Mouse (Mus musculus): ENCODE measurements around the gene Psmb7.

The Psmb7 gene

DNA sequence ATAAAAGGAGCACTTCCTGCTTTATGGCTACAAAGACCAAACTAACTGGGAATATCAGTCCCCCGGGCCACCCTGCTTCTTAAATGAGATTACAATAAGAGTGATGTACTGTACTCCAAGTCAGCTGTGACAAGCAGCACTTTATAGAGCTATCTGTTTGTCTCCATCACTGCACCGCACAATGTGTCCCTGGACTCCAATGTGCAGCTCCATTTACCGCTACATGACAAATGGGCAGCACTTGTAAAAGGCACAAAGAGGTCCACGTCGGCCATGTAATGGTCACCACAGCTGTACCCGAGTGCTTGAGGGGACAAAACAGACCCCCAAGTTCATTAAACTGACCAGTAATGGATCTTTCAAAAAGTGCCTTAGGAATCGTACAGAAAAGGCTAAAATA is 49.0 kb downstream of the Psmb7 start:
- no peak for DNase-seq (ENCODE audit: extremely low spot score, low spot score)

- no peak for DNase-seq (ENCODE audit: extremely low spot score, low spot score)
Measured at GRCm38 (mm10) chr2:38591751-38592459, 52.0 kb downstream of the Psmb7 start.

GRCm38 (mm10) chr2:38586733-38587132 is 57.2 kb downstream of the Psmb7 start:
- DNase-seq (ENCODE audit: extremely low spot score, low spot score) = no peak

- peak; percentile 32 for DNase-seq (ENCODE audit: extremely low spot score, low spot score)
Measured at GRCm38 (mm10) chr2:38585379-38585736, 58.5 kb downstream of the Psmb7 start.

DNA sequence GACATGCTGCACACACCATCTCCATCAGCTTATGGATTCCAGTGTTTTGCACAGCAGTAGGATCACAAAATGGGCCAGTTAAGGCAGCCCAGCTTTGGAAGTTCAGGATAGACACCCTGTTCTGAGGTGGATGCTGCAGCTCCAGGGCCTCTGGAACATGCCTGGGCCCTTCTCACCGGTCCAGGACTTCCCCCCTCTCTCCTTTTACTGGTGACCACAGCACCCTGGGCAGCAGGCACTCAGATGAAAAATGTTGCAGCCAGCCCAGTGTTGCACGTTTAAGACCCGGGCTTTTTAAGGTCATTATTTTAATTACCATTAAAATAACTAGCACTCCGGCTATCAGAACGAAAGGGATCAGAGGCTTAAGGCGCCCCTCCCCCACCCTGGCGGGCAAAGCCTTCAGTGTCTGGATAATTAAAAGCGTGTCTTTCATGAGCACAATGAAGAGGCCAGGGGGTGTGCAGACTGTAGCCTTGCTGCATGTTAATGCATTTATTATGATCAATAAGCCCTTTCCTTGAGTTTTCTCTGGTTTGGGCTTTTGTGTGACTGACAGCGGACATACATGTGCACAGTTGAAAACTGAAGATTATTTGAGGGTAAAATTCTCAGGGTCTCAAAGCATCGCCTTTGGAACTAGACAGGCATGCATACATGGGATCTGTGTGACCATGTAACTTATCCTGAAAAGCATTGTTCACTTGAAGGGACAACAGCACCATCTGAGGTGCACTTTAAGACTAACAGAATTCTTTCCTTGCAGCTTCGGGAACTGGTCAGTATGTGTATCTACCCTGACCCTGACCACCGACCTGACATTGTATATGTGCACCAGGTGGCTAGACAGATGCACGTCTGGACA is 59.1 kb downstream of the Psmb7 start:
- peak; percentile 38 for DNase-seq (ENCODE audit: extremely low spot score, low spot score)

GRCm38 (mm10) chr2:38583982-38584381 is 59.9 kb downstream of the Psmb7 start:
- no peak for DNase-seq (ENCODE audit: extremely low spot score, low spot score)

GRCm38 (mm10) chr2:38579528-38579927 is 64.4 kb downstream of the Psmb7 start:
- no peak for DNase-seq (ENCODE audit: extremely low spot score, low spot score)

GRCm38 (mm10) chr2:38578602-38579521 is 65.0 kb downstream of the Psmb7 start:
- no peak for DNase-seq (ENCODE audit: extremely low spot score, low spot score)

DNA sequence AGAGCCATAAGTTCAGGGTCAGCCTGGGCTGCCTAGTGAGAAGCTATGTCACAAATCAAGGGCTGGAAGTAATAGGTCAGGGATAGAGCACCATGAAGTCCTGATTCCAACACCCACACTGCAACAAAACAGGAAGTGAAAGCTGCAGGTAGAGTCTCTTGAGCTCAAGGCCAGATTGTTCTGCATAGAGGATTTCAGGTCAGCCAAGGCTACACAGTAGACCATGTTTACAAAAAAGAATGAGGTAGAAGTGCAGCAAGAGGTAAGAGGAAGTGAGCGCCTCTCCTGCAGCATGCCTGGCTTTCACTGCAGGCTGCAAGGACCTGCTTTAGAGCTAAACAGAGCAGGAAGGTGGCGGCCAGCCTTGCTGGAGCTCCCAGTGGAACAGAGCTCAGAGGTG is 69.2 kb downstream of the Psmb7 start:
- no peak for DNase-seq (ENCODE audit: extremely low spot score, low spot score)

GRCm38 (mm10) chr2:38571971-38572601 is 71.8 kb downstream of the Psmb7 start:
- no peak for DNase-seq (ENCODE audit: extremely low spot score, low spot score)

GRCm38 (mm10) chr2:38562596-38562995 is 81.3 kb downstream of the Psmb7 start:
- DNase-seq (ENCODE audit: extremely low spot score, low spot score) = no peak

GRCm38 (mm10) chr2:38560296-38561227 is 83.3 kb downstream of the Psmb7 start:
- no peak for DNase-seq (ENCODE audit: extremely low spot score, low spot score)

DNA sequence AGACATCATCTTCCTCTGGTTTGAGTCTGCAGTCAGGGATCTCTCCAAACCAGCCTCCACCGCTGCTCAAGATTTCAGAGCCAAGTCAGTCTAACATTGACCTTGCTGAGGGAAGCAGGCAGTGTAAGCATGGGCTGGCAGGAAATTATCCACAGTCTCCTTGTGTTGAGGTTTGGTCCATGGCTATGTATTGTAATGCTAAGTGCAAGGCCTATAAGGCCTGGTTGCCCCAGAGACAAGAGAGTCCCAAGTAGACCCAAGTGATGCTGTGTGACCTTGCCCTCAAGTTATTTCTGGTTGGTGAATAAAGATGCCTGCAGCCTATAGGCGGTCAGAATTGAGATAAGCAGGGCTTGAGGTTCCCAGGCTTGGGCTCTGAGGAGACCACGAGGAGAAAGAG is 87.2 kb downstream of the Psmb7 start:
- DNase-seq (ENCODE audit: extremely low spot score, low spot score) = no peak

GRCm38 (mm10) chr2:38555659-38556058 is 88.2 kb downstream of the Psmb7 start:
- DNase-seq (ENCODE audit: extremely low spot score, low spot score) = no peak

GRCm38 (mm10) chr2:38554226-38554995 is 89.5 kb downstream of the Psmb7 start:
- DNase-seq (ENCODE audit: extremely low spot score, low spot score) = no peak

GRCm38 (mm10) chr2:38552004-38552443 is 91.9 kb downstream of the Psmb7 start:
- DNase-seq (ENCODE audit: extremely low spot score, low spot score) = no peak

- DNase-seq (ENCODE audit: extremely low spot score, low spot score) = no peak
Measured at GRCm38 (mm10) chr2:38547793-38548517, 95.9 kb downstream of the Psmb7 start.

DNA sequence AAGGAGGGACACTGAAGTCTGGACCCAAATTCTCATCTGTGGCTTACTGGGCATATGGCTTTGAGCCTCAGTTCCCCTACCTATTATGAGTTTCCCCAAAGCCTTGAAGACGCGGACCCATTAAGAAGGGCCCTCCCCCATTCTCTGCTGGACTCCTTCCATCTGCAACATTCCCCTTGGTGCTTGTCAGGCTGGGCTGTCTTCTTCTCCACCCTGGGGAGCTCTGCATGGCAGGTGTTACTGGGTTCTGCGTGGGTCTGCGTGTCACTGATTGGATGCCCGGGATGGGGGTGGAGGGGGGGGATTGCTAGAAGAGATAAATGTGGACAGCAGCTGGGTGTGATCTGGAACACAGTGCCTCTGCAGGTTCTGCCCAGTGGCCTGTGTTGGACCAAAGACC is 97.1 kb downstream of the Psmb7 start:
- no peak for DNase-seq (ENCODE audit: extremely low spot score, low spot score)

DNA sequence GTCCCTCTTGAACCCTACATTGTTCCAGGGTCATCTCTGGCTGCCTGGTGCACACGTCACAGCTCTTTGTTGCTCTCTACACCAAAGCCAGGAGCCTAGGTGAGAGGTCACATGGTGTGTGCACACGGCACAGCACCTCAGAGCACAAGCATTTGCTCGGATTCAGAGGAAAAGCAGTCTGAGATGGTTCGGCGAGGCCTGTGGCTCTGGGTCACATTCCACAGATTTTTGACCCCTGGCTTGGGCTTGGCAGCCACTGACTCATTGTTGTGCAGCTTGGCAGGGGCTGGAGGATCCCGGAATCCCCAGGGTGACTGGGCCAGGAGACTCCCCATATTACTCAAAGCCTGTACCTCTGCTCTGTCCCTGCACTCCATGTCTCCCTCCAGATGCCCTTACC is 97.7 kb downstream of the Psmb7 start:
- peak; percentile 46 for DNase-seq (ENCODE audit: extremely low spot score, low spot score)

Measured in neural tube, embryonic 10.5 days (tissue).